Mouse (Mus musculus) B cell, adult (primary cell): ENCODE measurements around the gene Prkaa2. TPM values are rescaled to one million over a fixed set of nuclear protein-coding genes. Genes with fewer than 3 reads are reported as not detected.

Source experiments
- total RNA-seq: library from RNA; stranded (reverse); gene quantifications from 4 replicates; pipeline ENCODE4 v1.2.4, GENCODE M21; 2023; ENCODE audit not compliant: inconsistent age

Prkaa2 gene
- total RNA-seq: 0.10 to 0.15 TPM (median 0.13 TPM) in 3 of 4 replicates, not detected in the other

GRCm38 (mm10) chr4:105109199-105109989 lies at the start of gene Prkaa2:
Gene Prkaa2 (minus strand): TSS chr4:105109890.

DNA sequence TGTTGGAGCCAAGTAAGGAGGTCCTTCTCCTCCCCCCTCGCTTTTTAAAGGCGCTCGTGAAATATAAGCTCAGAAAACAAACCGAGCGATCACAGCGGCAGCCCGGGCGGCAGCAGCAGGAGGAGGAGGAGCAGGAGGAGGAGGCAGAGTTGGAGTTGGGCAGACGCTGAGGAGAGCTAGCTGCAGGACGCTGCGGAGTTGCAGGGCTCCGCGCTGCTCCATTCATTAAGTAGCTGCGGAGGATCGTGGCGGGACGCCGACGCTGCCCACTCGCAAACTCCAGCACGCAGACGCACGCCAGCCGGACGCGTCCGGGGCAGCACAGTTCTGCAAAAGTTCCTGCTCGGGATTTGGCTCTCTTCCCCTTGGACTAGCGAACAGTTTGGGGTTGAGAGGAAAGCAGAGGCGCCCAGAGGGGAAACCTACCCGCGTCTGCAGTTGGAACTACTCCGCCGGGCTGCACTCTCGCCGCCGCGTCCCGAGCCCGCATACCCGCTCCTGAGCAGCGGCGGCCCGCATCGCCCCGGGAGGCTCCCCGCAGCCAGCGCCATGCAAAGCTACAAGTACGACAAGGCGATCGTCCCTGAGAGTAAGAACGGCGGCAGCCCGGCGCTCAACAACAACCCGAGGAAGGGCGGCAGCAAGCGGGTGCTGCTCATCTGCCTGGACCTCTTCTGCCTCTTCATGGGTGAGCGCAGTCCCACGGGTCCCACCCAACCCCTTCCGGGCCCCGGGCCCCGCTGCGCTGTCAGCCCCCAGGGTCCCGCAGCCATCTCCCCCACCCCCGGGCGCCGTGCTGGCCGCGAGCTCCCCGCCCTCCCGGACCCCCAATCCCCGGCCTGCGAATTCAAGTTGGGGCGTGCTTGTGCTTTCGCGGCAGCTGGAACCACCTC lies 47.8 kb upstream of the Prkaa2 start, which contains the start of gene Plpp3:
TSS of gene Plpp3 (plus strand) at position 72 of the 893 bp plus-strand sequence.

Other genes with a start within 250 kb of the Prkaa2 start
- gene C8a, start 233.5 kb downstream of the Prkaa2 start, total RNA-seq: not detected in 4 replicates
- gene Fyb2, start 196.4 kb downstream of the Prkaa2 start, total RNA-seq: not detected in 4 replicates
- 10.0 to 14.6 TPM (median 11.2 TPM) in 4 replicates for gene Plpp3, start 47.5 kb upstream of the Prkaa2 start, total RNA-seq